Comparison of ENCODE assay signal across 13 mouse cellular contexts in genomic region chr8:34486433-34487096, GRCm38 (mm10).
DNase-seq lines count a peak whose midpoint lies in the region; ATAC-seq and TF ChIP-seq lines count a peak whose summit lies in the region.
"Had no signal": no experiment of that assay in that cellular context is flagged by ENCODE, and none has a peak within 500 bp of the region (broad histone marks: within the 10 kb centered on the region; RNA-seq: fewer than 3 reads in every experiment).

No protein-coding gene starts in this region.

- H3K4me3 ChIP-seq in hindbrain, embryonic 16.5 days (ENCODE audit: low read length) = no peak overlapping the region
- H3K4me3 ChIP-seq in layer of hippocampus, adult 2 months = no peak overlapping the region
- H3K4me3 ChIP-seq: liver, embryonic 12.5 days; midbrain, embryonic 12.5 days had no signal

- no peaks in the 10 kb centered on the region for H3K9me3 ChIP-seq in hindbrain, embryonic 16.5 days (ENCODE audit: control insufficient read depth, low read length)
- H3K9me3 ChIP-seq: liver, embryonic 12.5 days; midbrain, embryonic 12.5 days had no signal

- H3K27me3 ChIP-seq in hindbrain, embryonic 16.5 days (replicated peaks; ENCODE audit: control insufficient read depth, insufficient read depth, low read length) = no peaks in the 10 kb centered on the region
- H3K27me3 ChIP-seq: liver, embryonic 12.5 days had no signal

- peak; percentile 17 for DNase-seq in embryo, embryonic 11 days
- DNase-seq in embryo, embryonic 10.5 days (ENCODE audit: low spot score) = no peak
- peak; percentile 13 for DNase-seq in thymus, postnatal 14 days
- no peak for DNase-seq in thymus, adult 18-20 months
- DNase-seq in thymus, postnatal 25 days = peak; percentile 5
- DNase-seq in layer of hippocampus, adult 2 months (ENCODE audit: low spot score in 2 of 2) = no peak
- no peak for DNase-seq in cerebellum, adult 9-11 months
- DNase-seq: cerebellum, adult 18-20 months; kidney, adult 2 months; lung, postnatal 14 days had no signal

- no peaks in the 10 kb centered on the region; the same call in 1 of the 2 replicates for H3K4me1 ChIP-seq in hindbrain, embryonic 16.5 days (ENCODE audit: control insufficient read depth, insufficient read depth, low read depth, low read length)
- H3K4me1 ChIP-seq: liver, embryonic 12.5 days had no signal

- H3K36me3 ChIP-seq in hindbrain, embryonic 16.5 days (ENCODE audit: control insufficient read depth, insufficient read depth, low read length) = no peaks in the 10 kb centered on the region
- H3K36me3 ChIP-seq: liver, embryonic 12.5 days; midbrain, embryonic 12.5 days had no signal

- no peak for TF ChIP-seq CTCF in layer of hippocampus, adult 2 months (conservative IDR thresholded peaks at IDR 0.05)

- WGBS in hindbrain, embryonic 16.5 days = 37% methylated on average over 17 of the region's 17 CpGs

- H3K27ac ChIP-seq in hindbrain, embryonic 16.5 days (ENCODE audit: low read depth, low read length) = no peak overlapping the region
- no peak overlapping the region for H3K27ac ChIP-seq in layer of hippocampus, adult 2 months
- H3K27ac ChIP-seq: liver, embryonic 12.5 days; midbrain, embryonic 12.5 days had no signal

- no peak overlapping the region for H3K9ac ChIP-seq in hindbrain, embryonic 16.5 days (ENCODE audit: low read depth, low read length)
- H3K9ac ChIP-seq: liver, embryonic 12.5 days; midbrain, embryonic 12.5 days had no signal

- no peak overlapping the region for H3K4me2 ChIP-seq in hindbrain, embryonic 16.5 days (ENCODE audit: low read length)
- H3K4me2 ChIP-seq: liver, embryonic 12.5 days; midbrain, embryonic 12.5 days had no signal

- ATAC-seq in hindbrain, embryonic 16.5 days = 0 out of 2 replicates have a peak, but pooled peaks have one; percentile 50
- ATAC-seq: liver, embryonic 12.5 days had no signal

Comparison
In these comparisons a context has a peak if more than half of its experiments do, and no peak if none do; other contexts are left out.
1. DNase-seq: peak in embryo, embryonic 11 days (single experiment), thymus, postnatal 14 days (single experiment) and thymus, postnatal 25 days (single experiment); none in embryo, embryonic 10.5 days (single experiment), thymus, adult 18-20 months (0 of 2), layer of hippocampus, adult 2 months (0 of 2) and cerebellum, adult 9-11 months (single experiment).